Mouse (Mus musculus) cerebellum, adult 9-11 months (tissue): ENCODE data around the gene Fam219a.
A peak's percentile ranks its signal among the peaks of the same experiment; 100 is the strongest.

Source experiments
- DNase-seq: peaks from one replicate; pipeline ENCODE4 v3.0.0; 2022

Gene Fam219a

GRCm38 (mm10) chr4:41569411-41569885 is at the start of gene Fam219a, which contains the start of gene Dnaic1:
Fam219a (minus strand) TSS chr4:41569538.
Dnaic1 (plus strand) TSS chr4:41569775.
- DNase-seq, result peak; percentile 100

GRCm38 (mm10) chr4:41615661-41616599 is 46.6 kb upstream of the Fam219a start:
- peak; percentile 79 for DNase-seq

DNA sequence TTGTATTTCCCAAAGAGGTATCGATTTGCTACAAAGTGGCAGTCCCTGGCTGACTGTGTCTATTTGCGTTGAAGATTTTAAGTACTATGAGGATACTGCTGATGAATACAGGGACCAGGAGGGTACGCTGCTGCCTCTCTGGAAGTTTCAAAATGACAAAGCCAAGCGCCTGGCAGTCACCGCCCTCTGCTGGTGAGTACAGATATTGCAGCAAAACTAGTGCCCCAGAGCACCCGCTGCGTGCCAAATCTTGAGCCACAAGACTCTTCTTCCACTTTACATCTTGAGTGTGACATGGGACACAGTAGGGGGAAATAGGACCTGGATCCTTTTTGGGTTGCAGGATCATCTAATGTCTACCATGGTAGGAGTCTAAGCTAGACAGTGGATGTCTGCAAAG is 44.8 kb upstream of the Fam219a start:
- DNase-seq, result peak; percentile 85

DNA sequence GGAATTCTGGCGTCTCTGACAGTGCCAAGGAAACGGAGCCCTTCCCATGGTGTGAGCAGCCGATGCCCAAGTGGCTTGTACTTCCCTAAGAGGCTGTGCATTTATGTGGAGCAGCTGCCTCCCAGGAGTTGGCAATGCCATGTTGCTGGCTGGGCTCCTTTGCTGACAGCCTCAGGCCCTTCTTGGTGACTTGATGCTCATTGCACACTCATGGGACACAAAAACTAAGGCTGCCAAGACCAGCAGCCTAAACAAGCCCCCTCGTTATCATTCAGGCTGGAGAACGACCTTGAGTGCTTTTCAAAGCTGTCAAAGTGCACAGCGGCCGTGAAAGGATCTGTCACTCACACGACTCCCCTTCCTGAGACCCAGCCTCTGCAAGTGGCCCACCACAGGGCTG is 42.8 kb upstream of the Fam219a start:
- DNase-seq, result peak; percentile 32

DNA sequence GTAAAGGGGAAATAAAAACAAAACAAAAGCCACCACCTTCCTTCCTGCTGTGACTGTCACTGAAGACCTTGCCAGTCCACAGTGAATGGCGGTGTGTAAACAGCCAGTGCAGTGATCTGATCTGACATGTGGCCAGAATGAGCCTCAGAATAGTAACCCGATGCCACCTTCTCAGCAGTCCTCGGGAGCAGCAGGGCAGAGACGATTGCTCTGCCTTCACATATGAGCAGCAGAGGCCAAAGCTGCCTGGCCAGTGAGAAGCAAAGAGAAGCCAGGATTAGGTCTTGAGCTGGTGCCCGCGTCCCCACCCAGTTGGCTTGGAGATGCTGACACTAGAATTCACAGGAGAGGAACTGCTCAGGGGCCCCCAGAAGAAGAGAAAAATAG is 41.2 kb upstream of the Fam219a start:
- DNase-seq, result peak; percentile 11

- peak; percentile 16 for DNase-seq
Observed at GRCm38 (mm10) chr4:41609681-41610593, 40.6 kb upstream of the Fam219a start.

DNA sequence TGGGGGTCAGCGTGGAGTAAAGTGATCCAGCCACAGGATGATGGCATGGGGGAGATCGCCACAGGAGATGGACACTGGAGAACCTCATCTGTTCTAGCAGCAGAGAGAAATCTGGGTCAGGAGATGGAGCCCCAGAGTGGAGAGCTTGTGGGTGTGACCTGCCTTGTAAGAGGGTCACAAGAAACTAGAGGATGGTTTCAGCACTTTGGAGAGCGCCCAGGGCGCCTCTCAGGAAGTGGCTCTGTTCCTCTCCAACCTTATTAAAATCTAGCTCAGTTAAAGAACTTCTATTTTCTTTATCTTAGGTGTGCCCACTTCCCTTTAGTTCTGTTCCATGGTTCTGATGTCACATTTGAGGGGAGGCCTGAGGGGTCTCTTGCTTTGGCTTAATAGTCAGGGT is 37.4 kb upstream of the Fam219a start:
- DNase-seq, result no peak

DNA sequence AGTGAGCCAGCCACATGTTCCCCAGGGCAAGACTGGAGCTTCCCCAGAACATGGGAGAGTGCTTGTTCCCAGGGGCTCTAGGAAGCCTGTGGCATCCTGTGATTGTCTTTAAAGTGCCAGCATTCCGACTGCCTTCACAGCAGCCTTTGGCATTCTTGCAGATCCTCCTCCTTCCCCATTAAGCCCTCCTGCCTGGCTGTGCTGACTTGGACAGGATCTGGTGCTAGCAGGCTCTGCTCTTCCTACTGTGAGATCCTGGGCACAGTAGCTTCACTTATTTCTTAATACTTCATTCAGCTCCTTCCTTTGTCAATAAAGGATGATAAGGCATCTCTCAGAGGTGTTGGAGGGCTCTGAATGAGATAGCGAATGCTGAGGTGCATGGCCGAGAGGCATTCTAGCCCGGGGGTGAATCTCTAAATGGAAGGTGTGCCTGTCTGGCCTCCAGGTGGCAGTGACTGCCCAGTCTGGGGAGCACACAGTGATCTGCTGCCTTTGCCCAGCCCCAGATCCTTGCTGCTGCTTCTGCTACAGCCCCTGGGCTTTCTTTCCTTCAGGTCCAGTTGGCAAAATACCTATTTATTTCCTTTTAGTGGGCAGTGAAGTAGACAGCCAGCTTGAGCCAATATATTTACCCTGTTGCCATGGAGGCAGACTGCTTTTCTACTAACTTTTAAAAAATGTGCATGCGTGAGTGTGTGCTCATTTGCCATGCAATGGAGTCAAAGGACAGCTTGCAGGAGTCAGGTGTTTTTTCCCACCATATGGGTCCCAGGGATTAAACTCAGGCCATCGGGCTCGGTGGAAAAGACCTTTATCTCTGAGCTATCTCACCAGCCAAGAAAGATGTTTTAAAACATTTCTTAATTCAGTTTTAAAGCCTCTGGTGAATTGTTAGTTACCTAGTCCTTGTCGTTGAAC is 35.4 kb upstream of the Fam219a start:
- peak; percentile 79 for DNase-seq

DNA sequence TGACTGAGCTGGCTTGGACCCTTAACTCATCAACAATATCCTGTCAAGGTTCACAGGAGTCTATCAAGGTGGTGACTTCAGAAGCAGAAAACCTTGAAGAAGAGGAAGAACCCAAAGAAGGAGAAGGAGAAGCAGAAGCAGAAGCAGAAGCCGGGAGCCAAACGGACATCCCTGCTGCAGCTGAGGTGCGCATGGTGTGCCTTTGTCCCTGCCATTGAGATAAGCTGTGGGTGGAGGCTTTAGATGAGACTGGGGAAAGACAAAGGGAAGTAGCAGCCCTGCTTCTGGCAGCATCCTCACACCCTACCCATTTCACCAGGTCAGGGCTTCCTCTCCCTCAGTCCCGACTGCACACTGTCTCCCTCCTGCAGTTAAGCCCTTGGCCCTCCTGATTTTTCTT is 33.5 kb upstream of the Fam219a start:
- DNase-seq, result no peak

GRCm38 (mm10) chr4:41583353-41583752 is 14.0 kb upstream of the Fam219a start:
- DNase-seq, result no peak

GRCm38 (mm10) chr4:41575914-41576313 is 6.6 kb upstream of the Fam219a start:
- DNase-seq, result no peak

GRCm38 (mm10) chr4:41573492-41573891 is 4.2 kb upstream of the Fam219a start:
- DNase-seq, result no peak

GRCm38 (mm10) chr4:41571490-41571889 is 2.2 kb upstream of the Fam219a start:
- no peak for DNase-seq

DNA sequence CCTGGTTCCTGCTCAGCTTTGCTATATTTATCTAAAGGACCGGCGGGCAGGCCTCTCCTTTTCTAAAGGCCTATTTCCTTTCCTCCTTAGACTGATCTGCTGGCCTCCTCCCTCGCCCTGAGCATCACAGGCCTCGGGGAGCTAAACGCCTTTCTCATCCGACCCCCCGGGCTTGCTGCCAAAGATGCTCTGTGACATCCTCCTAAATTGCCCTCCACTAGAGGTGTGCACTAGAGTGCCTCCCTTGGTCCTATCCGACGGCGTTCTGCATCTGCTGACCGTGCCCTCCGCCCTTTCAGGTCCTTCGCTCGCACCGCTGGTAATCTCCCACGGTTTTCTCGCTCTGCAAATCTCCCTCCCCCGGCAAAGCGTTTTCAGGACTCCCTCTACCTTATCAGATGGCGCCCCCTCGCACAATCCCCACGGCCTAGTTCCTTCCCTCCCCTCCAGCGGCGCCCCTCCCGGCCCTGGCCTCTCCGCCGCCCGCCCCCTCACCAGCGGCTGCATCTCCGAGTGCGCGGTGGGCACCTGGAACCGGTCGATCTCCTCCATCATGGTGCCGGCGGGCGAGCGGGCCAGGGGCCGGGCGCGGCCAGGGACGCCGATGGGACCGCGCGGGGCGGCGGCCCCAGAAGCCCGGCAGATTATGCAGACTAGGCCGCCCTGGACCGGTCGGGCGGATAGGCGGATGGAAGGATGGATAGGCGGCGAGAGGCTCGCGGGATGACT is 492 bp downstream of the Fam219a start:
- DNase-seq, result peak; percentile 82

- peak; percentile 84 for DNase-seq
Observed at GRCm38 (mm10) chr4:41568239-41568638, 1.1 kb downstream of the Fam219a start.

- DNase-seq, result no peak
Observed at GRCm38 (mm10) chr4:41566123-41566522, 3.2 kb downstream of the Fam219a start.

GRCm38 (mm10) chr4:41563297-41563696 is 6.0 kb downstream of the Fam219a start:
- DNase-seq, result no peak

DNA sequence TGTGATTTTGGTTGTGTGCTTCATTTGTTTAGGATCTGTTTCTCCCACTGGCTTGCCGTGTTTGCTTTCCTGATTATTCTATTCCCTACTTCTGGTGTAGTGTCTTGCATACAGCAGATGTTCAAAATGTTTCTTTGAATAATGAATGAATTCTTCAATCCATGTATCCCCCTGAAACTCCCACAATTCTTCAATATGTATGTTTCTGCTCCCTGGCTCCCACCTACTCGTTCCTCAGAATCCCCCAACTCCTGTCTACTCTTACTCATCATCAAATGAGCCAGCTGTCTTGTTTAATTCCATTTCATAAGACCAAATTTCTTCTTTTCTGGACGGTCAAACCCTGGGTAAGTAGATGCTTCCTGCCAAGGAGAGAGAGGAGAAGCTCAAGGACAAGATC is 12.2 kb downstream of the Fam219a start:
- DNase-seq, result no peak

- DNase-seq, result no peak
Observed at GRCm38 (mm10) chr4:41556311-41556953, 12.9 kb downstream of the Fam219a start.

DNA sequence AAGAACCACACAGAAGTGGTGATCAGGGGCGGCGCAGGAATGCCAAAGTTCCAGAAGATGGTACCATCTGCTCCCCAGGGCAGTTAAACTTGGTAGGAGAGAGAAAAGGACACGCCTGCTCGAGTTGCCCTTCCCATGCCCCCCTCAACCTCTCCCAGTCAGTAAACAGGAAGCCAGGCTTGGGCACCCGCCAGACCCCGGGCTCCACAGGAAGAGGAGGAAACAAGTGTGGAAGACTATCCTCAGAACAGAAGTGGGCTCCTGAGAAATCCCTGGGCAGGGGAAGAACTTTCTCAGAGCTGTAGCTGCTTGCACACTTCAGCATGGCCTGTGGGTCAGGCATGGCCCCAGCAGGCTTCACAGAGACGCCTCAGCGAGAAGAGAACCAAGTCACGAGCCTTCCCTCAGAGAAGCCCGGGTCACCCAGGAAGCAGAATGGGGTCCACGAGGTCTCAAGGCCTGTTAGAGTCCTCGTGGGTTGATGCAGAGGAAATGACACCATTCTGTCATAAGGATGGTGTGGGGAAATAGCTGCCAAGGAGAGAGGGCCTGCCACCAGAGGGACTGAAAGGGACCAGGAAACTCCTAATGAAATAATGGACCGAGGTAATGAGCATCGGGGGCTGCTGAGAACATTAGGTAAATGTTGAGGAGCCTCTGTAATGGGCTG is 14.2 kb downstream of the Fam219a start:
- no peak for DNase-seq
